Mouse (Mus musculus) cerebellum, adult 2 months (tissue): ENCODE measurements around the gene Tspo.

Experiments used
- CTCF ChIP-seq: fragments of 200-500 bp; IDR thresholded peaks from 2 replicates; pipeline ENCODE4 v1.5.1; 2011; ENCODE audit warnings: low read depth, mild to moderate bottlenecking, control low read depth, low read length, moderate library complexity, borderline replicate concordance; ENCODE audit not compliant: insufficient read depth
- POLR2A ChIP-seq: fragments of 200-500 bp; IDR thresholded peaks from 2 replicates; pipeline ENCODE4 v1.6.1; 2011; ENCODE audit warnings: low read length, control low read depth, borderline replicate concordance; ENCODE audit not compliant: insufficient read depth

DNA sequence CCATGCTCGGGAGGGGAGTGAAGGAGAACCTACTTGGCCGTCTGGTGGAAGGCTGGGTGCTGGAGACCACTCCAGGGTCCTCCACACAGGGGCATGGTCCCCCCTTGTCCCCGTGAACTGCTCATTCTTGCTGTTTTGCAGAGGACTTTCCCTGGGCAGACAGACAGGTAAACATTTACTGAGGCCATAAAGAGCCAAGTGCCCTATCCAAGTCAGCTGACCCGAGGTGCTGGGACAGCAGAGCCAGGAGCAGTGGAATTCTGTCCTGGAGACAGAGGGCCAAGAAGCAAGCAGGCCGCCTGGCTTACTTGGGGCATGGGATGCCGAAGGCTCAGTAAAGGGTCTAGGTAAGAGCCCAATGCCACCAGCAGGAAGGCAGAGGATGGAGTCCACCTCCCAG is 32.7 kb upstream of the Tspo start:
- TF ChIP-seq POLR2A (no peak), CTCF (no peak)
